Mouse (Mus musculus): ENCODE measurements around the gene Vwa5b1. TPM values are rescaled to one million over a fixed set of nuclear protein-coding genes. Genes with fewer than 3 reads are reported as not detected.

Gene Vwa5b1
- polyA plus RNA-seq, 1 experiment from 2014 or later, result 0.11 TPM

DNA sequence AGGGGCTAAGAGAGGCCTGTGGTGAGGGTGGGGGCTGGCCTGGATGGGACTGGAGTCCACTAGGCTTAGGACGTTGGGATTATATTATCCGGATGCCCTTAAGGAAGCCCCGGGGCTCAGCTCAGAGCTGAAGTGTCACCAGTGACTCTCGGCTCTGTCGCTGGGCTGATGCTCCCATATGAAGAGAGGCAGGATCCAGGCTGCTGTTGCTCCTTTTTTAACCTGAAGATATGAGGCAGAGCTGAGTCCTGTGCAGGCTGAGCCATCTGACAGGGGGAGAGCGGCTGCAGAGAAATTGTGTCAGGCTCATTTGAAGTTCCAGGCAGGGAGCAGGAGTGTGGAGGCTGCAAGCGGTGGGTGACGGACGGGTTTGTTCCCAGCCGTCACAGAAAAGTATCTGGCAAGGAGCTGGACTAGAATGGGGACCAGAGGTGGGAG, 87.5 kb downstream of the Vwa5b1 start:
- no peak overlapping the region for H3K27ac ChIP-seq (ENCODE audit: low read depth, low read length)
- WGBS, result 10% methylated on average over 10 of the region's 10 CpGs
- H3K4me1 ChIP-seq (ENCODE audit: control insufficient read depth, insufficient read depth, low read length), result peaks cover 3% of the 10 kb centered on the region; the same call in 1 of the 2 replicates
- no peak overlapping the region for H3K4me2 ChIP-seq (replicated peaks; ENCODE audit: low read depth, low read length)
- H3K4me3 ChIP-seq (ENCODE audit: low read length), result no peak overlapping the region
- no peaks in the 10 kb centered on the region for H3K9me3 ChIP-seq (ENCODE audit: control insufficient read depth, low read length)
- H3K36me3 ChIP-seq (ENCODE audit: control insufficient read depth, insufficient read depth, low read length), result no peaks in the 10 kb centered on the region
- peaks cover 6% of the 10 kb centered on the region; the same call in 1 of the 2 replicates for H3K27me3 ChIP-seq (ENCODE audit: control insufficient read depth, insufficient read depth, low read length)
- no peak for ATAC-seq (ENCODE audit: low FRiP score, low TSS enrichment)
- H3K9ac ChIP-seq (ENCODE audit: low read depth, low read length), result 0 out of 2 replicates have a peak overlapping the region, but pooled peaks have one; percentile 2

DNA sequence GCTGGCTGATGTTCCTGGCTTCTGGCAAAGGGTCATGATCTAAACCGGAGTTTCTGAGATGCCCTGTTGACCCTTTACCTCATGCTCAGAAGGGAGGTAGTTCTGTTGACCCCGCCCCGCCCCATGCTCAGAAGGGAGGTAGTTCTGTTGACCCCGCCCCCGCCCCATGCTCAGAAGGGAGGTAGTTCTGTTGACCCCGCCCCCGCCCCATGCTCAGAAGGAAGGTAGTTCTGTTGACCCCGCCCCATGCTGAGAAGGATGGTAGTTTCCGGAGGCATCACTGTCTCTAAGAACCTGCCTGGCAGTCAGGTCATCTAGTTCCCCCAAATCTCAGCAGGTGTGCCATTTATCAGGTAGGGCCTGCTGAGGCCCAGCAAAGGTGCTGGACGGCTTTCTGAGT, 88.1 kb downstream of the Vwa5b1 start:
- H3K9ac ChIP-seq (ENCODE audit: low read depth, low read length), result no peak overlapping the region
- no peak overlapping the region for H3K27ac ChIP-seq (ENCODE audit: low read depth, low read length)
- peaks cover 6% of the 10 kb centered on the region; the same call in 1 of the 2 replicates for H3K27me3 ChIP-seq (ENCODE audit: control insufficient read depth, insufficient read depth, low read length)
- H3K4me2 ChIP-seq (replicated peaks; ENCODE audit: low read depth, low read length), result no peak overlapping the region
- H3K4me1 ChIP-seq (ENCODE audit: control insufficient read depth, insufficient read depth, low read length), result peaks cover 3% of the 10 kb centered on the region; the same call in 1 of the 2 replicates
- H3K4me3 ChIP-seq (ENCODE audit: low read length), result no peak overlapping the region
- H3K9me3 ChIP-seq (ENCODE audit: control insufficient read depth, low read length), result no peaks in the 10 kb centered on the region
- ATAC-seq (ENCODE audit: low FRiP score, low TSS enrichment), result no peak
- 24% methylated on average over 10 of the region's 10 CpGs for WGBS
- no peaks in the 10 kb centered on the region for H3K36me3 ChIP-seq (ENCODE audit: control insufficient read depth, insufficient read depth, low read length)

GRCm38 (mm10) chr4:138547041-138547440, 88.6 kb downstream of the Vwa5b1 start:
- no peak for ATAC-seq (ENCODE audit: low FRiP score, low TSS enrichment)
- H3K4me3 ChIP-seq (ENCODE audit: low read length), result no peak overlapping the region
- no peak overlapping the region for H3K27ac ChIP-seq (ENCODE audit: low read depth, low read length)
- WGBS, result 57% methylated on average over 6 of the region's 6 CpGs
- H3K9ac ChIP-seq (ENCODE audit: low read depth, low read length), result no peak overlapping the region
- no peaks in the 10 kb centered on the region for H3K9me3 ChIP-seq (ENCODE audit: control insufficient read depth, low read length)
- H3K36me3 ChIP-seq (ENCODE audit: control insufficient read depth, insufficient read depth, low read length), result no peaks in the 10 kb centered on the region
- no peak overlapping the region for H3K4me2 ChIP-seq (replicated peaks; ENCODE audit: low read depth, low read length)
- H3K4me1 ChIP-seq (ENCODE audit: control insufficient read depth, insufficient read depth, low read length), result peaks cover 3% of the 10 kb centered on the region; the same call in 1 of the 2 replicates
- peaks cover 6% of the 10 kb centered on the region; the same call in 1 of the 2 replicates for H3K27me3 ChIP-seq (ENCODE audit: control insufficient read depth, insufficient read depth, low read length)

DNA sequence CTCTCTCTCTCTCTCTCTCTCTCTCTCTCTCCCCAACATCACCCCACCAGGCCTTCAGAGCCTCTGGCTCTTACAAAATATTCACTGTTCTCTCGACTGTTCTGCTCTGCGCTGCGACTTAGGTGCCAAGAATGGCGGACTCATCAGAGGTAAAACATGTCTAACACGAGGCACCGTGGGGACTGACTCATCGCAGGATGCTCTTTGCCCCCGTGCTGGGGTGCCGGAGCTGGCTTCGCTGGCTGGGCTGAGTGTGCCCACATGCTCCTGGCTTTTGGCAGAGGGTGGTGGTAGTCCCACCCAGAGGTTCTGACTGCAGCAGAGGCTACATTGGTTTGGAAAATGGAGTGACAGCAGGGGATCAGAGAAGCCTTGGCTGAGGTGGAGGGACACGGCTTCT, 89.4 kb downstream of the Vwa5b1 start:
- WGBS, result 77% methylated on average over 11 of the region's 11 CpGs
- Histone ChIP-seq H3K9ac (ENCODE audit: low read depth, low read length) (no peak overlapping the region), H3K4me3 (ENCODE audit: low read length) (no peak overlapping the region), H3K27ac (ENCODE audit: low read depth, low read length) (no peak overlapping the region), H3K4me2 (replicated peaks; ENCODE audit: low read depth, low read length) (no peak overlapping the region), H3K4me1 (ENCODE audit: control insufficient read depth, insufficient read depth, low read length) (peaks cover 3% of the 10 kb centered on the region; the same call in 1 of the 2 replicates), H3K27me3 (ENCODE audit: control insufficient read depth, insufficient read depth, low read length) (peaks cover 6% of the 10 kb centered on the region; the same call in 1 of the 2 replicates), H3K9me3 (ENCODE audit: control insufficient read depth, low read length) (no peaks in the 10 kb centered on the region), H3K36me3 (ENCODE audit: control insufficient read depth, insufficient read depth, low read length) (no peaks in the 10 kb centered on the region)
- ATAC-seq (ENCODE audit: low FRiP score, low TSS enrichment), result no peak

GRCm38 (mm10) chr4:138543177-138543576, 92.5 kb downstream of the Vwa5b1 start:
- no peak overlapping the region for H3K9ac ChIP-seq (ENCODE audit: low read depth, low read length)
- no peaks in the 10 kb centered on the region for H3K9me3 ChIP-seq (ENCODE audit: control insufficient read depth, low read length)
- H3K4me1 ChIP-seq (ENCODE audit: control insufficient read depth, insufficient read depth, low read length), result no peaks in the 10 kb centered on the region; the same call in 1 of the 2 replicates
- no peaks in the 10 kb centered on the region for H3K36me3 ChIP-seq (ENCODE audit: control insufficient read depth, insufficient read depth, low read length)
- WGBS, result 38% methylated on average over 12 of the region's 12 CpGs
- H3K27me3 ChIP-seq (ENCODE audit: control insufficient read depth, insufficient read depth, low read length), result peaks cover 3% of the 10 kb centered on the region; the same call in 1 of the 2 replicates
- no peak overlapping the region for H3K4me3 ChIP-seq (ENCODE audit: low read length)
- H3K27ac ChIP-seq (ENCODE audit: low read depth, low read length), result peak overlapping the region; percentile 55; the same call in 1 of the 2 replicates
- ATAC-seq (ENCODE audit: low FRiP score, low TSS enrichment), result peak; percentile 63
- H3K4me2 ChIP-seq (replicated peaks; ENCODE audit: low read depth, low read length), result no peak overlapping the region

DNA sequence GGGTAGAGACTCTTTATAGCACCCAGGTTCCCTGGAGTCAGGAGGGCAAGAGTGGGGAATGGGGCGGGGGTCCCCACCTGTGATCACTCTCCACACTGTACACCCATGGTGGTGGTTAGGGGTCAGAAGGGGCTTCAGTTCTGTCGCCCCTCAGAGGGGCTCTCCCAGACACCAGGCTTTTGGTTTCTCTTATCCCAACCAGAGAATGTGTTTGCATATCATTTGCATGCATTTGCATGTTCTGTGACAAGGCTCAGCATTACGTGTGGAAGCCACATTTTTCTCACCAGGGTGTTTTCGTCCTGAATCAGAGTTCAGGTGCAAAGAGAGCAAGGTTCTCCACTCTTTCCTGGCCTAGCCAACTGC, 97.6 kb downstream of the Vwa5b1 start:
- Histone ChIP-seq H3K9ac (ENCODE audit: low read depth, low read length) (no peak overlapping the region), H3K4me3 (ENCODE audit: low read length) (no peak overlapping the region), H3K36me3 (ENCODE audit: control insufficient read depth, insufficient read depth, low read length) (no peaks in the 10 kb centered on the region), H3K27me3 (ENCODE audit: control insufficient read depth, insufficient read depth, low read length) (no peaks in the 10 kb centered on the region), H3K9me3 (ENCODE audit: control insufficient read depth, low read length) (no peaks in the 10 kb centered on the region), H3K4me1 (ENCODE audit: control insufficient read depth, insufficient read depth, low read length) (0 out of 2 replicates have a peak, but pooled peaks cover 2% of the 10 kb centered on the region), H3K4me2 (replicated peaks; ENCODE audit: low read depth, low read length) (no peak overlapping the region), H3K27ac (ENCODE audit: low read depth, low read length) (no peak overlapping the region)
- ATAC-seq (ENCODE audit: low FRiP score, low TSS enrichment), result no peak
- 68% methylated on average over 4 of the region's 4 CpGs for WGBS

DNA sequence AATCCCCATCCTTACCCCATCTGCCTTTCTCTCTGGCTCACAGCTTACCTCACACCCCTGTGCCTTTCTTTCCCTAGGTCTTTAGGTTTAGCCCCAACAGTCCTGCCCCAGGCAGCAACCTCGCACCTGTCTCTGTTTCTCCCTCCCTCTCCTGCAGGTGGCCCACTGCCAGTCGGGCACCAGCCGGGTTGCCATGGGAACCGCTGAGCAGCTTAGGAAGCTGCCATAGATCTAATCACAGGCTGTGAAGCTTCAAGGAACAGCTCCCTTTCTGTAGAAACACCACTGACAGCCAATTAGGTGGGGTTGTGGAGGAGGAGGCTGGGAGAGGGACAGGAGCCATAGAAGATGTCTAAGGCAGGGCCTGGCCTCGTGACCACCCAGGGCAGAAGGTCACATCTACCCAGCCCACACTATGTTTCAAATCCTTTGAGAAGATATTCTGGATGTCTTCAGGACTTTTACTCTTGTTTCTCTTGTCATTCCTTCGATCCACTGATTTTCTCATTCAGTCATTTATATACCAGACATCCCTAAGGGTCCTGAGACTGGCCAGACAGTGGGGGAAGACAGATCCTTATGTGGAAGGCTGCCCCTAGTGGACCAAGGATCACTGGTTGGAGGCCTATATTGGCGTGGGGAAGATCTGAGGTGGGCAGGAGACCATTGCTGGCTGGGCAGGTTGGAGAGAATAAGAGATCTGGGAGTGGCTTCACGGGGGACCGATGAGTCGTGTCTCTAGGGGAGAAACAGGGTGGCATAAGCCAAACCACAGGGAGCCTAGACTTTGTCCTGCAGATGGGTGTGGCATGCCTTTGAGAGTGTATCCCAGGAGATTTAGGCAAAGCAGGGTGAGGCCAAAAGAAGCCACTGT, 98.2 kb downstream of the Vwa5b1 start:
- H3K4me2 ChIP-seq (replicated peaks; ENCODE audit: low read depth, low read length), result no peak overlapping the region
- no peak overlapping the region for H3K9ac ChIP-seq (ENCODE audit: low read depth, low read length)
- H3K4me1 ChIP-seq (ENCODE audit: control insufficient read depth, insufficient read depth, low read length), result 0 out of 2 replicates have a peak, but pooled peaks cover 2% of the 10 kb centered on the region
- H3K9me3 ChIP-seq (ENCODE audit: control insufficient read depth, low read length), result no peaks in the 10 kb centered on the region
- 30% methylated on average over 10 of the region's 10 CpGs for WGBS
- no peaks in the 10 kb centered on the region for H3K27me3 ChIP-seq (ENCODE audit: control insufficient read depth, insufficient read depth, low read length)
- peak; percentile 57; the same call in 1 of the 2 replicates for ATAC-seq (ENCODE audit: low FRiP score, low TSS enrichment)
- no peak overlapping the region for H3K4me3 ChIP-seq (ENCODE audit: low read length)
- H3K27ac ChIP-seq (ENCODE audit: low read depth, low read length), result no peak overlapping the region
- no peaks in the 10 kb centered on the region for H3K36me3 ChIP-seq (ENCODE audit: control insufficient read depth, insufficient read depth, low read length)

DNA sequence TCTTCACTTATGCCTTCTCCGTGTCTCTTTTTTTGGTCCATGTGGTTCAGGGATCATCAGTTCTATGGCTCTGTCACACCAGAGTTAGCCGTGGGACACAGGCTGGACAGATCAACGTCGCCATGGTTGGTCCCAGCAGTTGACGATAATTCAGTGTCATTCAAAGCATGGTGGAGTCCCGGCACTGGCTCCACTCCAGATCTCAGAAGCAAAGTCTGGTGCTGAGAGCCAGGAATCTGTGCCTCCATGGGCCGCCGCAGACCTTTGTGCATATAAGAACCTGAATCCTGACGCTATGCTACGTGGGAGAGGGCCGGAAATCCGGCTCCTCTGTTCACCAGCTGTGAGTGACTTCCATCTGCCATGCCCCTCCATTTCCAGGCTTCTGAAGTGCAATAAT, 100.1 kb downstream of the Vwa5b1 start:
- Histone ChIP-seq H3K4me3 (ENCODE audit: low read length) (no peak overlapping the region), H3K27ac (ENCODE audit: low read depth, low read length) (no peak overlapping the region), H3K9me3 (ENCODE audit: control insufficient read depth, low read length) (no peaks in the 10 kb centered on the region), H3K4me1 (ENCODE audit: control insufficient read depth, insufficient read depth, low read length) (0 out of 2 replicates have a peak, but pooled peaks cover 2% of the 10 kb centered on the region), H3K9ac (ENCODE audit: low read depth, low read length) (no peak overlapping the region), H3K27me3 (ENCODE audit: control insufficient read depth, insufficient read depth, low read length) (no peaks in the 10 kb centered on the region), H3K36me3 (ENCODE audit: control insufficient read depth, insufficient read depth, low read length) (no peaks in the 10 kb centered on the region), H3K4me2 (replicated peaks; ENCODE audit: low read depth, low read length) (no peak overlapping the region)
- WGBS, result 87% methylated on average over 12 of the region's 12 CpGs
- ATAC-seq (ENCODE audit: low FRiP score, low TSS enrichment), result no peak

- no peak overlapping the region for H3K4me3 ChIP-seq (ENCODE audit: low read length)
- H3K4me2 ChIP-seq (replicated peaks; ENCODE audit: low read depth, low read length), result no peak overlapping the region
- H3K9me3 ChIP-seq (ENCODE audit: control insufficient read depth, low read length), result no peaks in the 10 kb centered on the region
- H3K9ac ChIP-seq (ENCODE audit: low read depth, low read length), result no peak overlapping the region
- no peaks in the 10 kb centered on the region for H3K36me3 ChIP-seq (ENCODE audit: control insufficient read depth, insufficient read depth, low read length)
- WGBS, result 96% methylated on average over 2 of the region's 2 CpGs
- no peak for ATAC-seq (ENCODE audit: low FRiP score, low TSS enrichment)
- H3K27me3 ChIP-seq (ENCODE audit: control insufficient read depth, insufficient read depth, low read length), result no peaks in the 10 kb centered on the region
- H3K27ac ChIP-seq (ENCODE audit: low read depth, low read length), result no peak overlapping the region
- H3K4me1 ChIP-seq (ENCODE audit: control insufficient read depth, insufficient read depth, low read length), result 0 out of 2 replicates have a peak, but pooled peaks cover 2% of the 10 kb centered on the region
These were observed 101.8 kb downstream of the Vwa5b1 start for GRCm38 (mm10) chr4:138533877-138534276.

Measured in kidney, embryonic 14.5 days (tissue).